Mouse (Mus musculus): ENCODE results near the gene Tnfrsf1a.

The Tnfrsf1a gene

GRCm38 (mm10) chr6:125323547-125323946, 25.6 kb upstream of the Tnfrsf1a start:
- DNase-seq (ENCODE audit: low spot score in 2 of 2): no peak

- DNase-seq (ENCODE audit: low spot score in 2 of 2): no peak
Measured at GRCm38 (mm10) chr6:125325337-125325736, 23.8 kb upstream of the Tnfrsf1a start.

DNA sequence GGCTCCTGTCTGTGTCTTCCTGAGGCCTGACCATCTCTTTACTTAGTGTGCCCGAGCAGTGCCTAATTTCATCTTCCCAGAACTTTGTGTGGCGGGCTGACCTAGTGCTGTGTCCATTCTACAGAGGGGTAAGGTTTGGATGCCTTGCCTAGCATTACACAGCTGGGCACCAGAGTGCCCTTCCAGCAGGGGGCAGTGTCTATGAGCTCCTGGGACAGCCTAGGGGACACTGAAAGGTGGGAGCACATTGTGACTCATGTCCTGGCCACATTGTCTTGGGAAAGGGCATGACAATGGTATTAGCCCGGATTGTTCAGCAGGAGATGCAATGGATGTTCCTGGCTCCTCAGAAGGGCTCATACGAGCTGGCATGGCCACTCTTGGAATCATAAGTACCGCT, 20.9 kb upstream of the Tnfrsf1a start:
- DNase-seq (ENCODE audit: low spot score in 2 of 2): no peak

DNA sequence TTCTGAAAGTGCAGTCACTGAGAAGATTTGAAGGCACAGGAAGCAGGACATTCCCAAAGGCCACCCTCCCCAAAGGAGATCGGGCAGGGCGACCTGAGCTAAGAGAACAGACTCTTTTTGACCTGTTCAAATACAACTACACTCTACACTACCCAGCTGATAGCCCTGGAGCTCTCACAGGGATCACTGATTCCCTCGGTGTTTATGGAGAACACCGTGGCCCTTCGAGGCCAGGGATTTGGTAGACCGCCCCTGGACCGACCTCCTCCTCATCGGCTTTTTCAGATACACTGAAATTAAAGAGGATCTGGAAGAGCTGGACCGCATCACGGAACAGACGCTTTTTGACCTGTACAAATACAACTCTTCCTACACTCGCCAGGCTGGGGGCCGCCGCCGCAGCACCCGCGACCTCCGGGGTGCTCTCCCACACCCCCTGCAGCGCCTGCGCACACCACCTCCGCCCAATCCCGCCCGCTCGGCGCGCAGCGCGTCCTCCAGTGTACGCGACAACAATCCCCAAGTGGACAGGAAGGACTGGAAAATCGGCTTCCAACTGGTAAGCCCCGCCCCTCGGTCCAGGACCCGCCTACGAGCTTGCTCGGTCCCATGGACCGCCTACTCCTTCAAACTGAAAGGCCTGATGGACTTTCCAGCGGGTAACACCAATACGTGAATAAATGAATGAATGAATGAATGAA, 18.4 kb upstream of the Tnfrsf1a start:
- DNase-seq (ENCODE audit: low spot score in 2 of 2): peak in 1 of 2 experiments; percentile 39

- DNase-seq (ENCODE audit: low spot score in 2 of 2): no peak
Measured at GRCm38 (mm10) chr6:125333112-125333899, 15.9 kb upstream of the Tnfrsf1a start.

DNA sequence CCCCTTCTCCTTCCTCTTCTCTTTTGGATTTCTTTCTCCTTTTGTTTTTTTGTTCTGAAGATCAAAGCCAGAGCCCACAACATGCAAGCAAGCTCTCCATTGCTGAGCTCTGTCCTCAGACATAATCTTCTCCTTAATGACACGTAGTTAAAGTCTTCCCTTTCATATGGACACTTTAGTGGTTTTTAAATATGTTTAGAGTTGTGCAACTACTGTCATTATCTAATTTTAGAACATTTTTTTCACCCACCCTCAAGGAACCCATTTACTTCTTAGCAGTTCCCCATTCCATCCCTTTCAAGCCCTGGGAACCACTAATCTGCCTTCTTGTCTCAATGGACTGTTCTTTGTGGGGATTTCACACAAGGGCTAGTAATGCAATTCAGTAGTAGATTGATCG, 14.8 kb upstream of the Tnfrsf1a start:
- DNase-seq (ENCODE audit: low spot score in 2 of 2): no peak

DNA sequence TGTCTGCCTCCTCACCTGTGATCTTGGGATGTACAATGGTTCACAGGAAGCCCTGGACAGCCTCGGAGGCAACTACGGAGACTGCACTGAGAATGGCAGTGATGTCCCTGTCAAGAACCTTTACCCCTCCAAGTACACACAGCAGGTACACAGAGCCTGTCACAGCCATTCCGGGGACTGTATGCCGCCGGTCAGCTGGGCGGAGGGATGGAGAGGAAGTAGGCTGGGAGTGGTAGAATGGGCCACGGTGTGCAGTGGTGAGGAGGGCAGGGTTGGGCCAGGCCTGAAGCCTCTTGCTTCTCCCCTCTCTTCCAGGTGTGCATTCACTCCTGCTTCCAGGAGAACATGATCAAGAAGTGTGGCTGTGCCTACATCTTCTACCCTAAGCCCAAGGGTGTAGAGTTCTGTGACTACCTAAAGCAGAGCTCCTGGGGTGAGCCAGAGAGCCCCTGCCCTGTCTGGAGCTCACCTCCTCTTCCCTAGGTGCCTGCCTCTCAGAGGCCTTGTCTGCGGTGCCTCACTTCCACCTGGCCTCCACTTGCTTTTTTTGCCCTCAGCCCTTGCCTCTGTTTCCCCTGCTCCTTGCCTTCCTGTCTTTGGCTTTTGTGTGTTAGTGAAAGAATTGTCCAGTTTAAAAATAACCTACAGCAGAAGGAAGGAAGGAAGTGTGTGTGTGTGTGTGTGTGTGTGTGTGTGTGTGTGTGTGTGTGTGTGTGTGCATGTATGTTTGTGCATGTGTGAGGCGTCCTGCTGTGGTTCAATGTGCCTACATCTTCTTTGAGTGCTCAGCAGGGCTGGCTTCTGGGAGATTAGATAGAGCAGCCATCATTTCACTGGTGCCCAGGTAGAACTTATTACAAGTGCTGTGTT, 10.1 kb upstream of the Tnfrsf1a start:
- no peak for DNase-seq (ENCODE audit: low spot score in 2 of 2)

- no peak for DNase-seq (ENCODE audit: low spot score in 2 of 2)
Measured at GRCm38 (mm10) chr6:125340244-125340643, 8.9 kb upstream of the Tnfrsf1a start.

DNA sequence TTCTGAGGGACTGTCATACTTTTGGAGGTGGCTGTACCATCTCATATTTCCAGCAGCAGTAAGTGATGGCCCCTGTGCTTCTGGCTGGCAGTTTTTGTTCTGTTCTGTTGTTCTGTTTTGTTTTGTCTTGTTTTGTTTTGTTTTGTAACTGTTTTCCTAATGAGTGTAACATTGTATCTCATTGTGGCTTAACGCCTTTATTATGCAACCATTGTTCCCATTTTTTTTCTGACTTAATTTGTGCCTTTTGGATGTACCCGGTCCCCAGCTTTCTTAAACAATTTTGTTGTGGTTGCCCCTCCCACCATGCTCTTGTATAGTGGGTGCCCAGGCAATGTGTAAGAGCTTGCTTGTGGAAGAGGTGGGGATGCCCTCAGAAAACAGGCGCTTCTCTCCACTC, 7.0 kb upstream of the Tnfrsf1a start:
- no peak for DNase-seq (ENCODE audit: low spot score in 2 of 2)

GRCm38 (mm10) chr6:125344084-125344483, 5.1 kb upstream of the Tnfrsf1a start:
- DNase-seq (ENCODE audit: low spot score in 2 of 2): no peak

DNA sequence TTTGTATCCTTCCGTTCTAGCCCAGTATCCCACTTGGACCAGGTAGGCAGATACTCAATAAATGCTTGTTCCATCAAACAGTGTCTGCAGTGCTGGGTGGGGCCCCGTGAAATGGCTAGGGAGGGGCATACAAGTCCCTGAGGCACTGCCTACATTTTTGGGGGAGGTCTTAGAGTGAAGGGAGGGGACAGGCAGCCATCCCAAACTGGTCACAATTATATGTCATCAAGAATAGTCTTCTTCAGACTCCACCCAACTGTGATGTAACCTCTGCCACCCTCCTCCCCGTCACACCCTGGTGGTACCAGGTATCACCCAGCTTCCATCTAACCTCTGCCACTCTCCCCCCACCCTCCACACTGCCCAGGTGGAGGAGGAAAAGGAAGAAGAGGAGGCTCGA, 4.3 kb upstream of the Tnfrsf1a start:
- no peak for DNase-seq (ENCODE audit: low spot score in 2 of 2)

GRCm38 (mm10) chr6:125345625-125346024, 3.5 kb upstream of the Tnfrsf1a start:
- no peak for DNase-seq (ENCODE audit: low spot score in 2 of 2)

- no peak for DNase-seq (ENCODE audit: low spot score in 2 of 2)
Measured at GRCm38 (mm10) chr6:125346029-125346428, 3.1 kb upstream of the Tnfrsf1a start.

GRCm38 (mm10) chr6:125349575-125350230, 541 bp downstream of the Tnfrsf1a start:
- no peak for DNase-seq (ENCODE audit: low spot score in 2 of 2)

GRCm38 (mm10) chr6:125350231-125350994, 1.3 kb downstream of the Tnfrsf1a start:
- no peak for DNase-seq (ENCODE audit: low spot score in 2 of 2)

- no peak for DNase-seq (ENCODE audit: low spot score in 2 of 2)
Measured at GRCm38 (mm10) chr6:125350995-125351324, 1.8 kb downstream of the Tnfrsf1a start.

GRCm38 (mm10) chr6:125351368-125352045, 2.3 kb downstream of the Tnfrsf1a start:
- DNase-seq (ENCODE audit: low spot score in 2 of 2): no peak

DNA sequence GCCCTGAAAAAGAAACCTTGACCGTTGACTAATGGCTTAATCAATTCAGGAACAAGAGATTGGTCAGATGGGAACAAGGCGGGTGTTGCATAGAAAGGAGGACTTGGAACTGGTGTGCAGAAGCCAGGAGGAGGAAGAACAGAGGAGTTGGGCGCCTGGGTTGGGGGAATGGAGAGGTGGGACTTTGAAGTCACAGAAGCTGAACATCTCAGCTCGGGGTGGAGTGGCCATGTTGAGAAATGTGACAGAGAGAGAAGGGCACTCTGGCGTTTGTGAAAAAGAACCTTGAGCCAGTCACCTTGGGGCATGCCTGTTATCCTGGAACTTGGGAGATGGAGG, 2.9 kb downstream of the Tnfrsf1a start:
- no peak for DNase-seq (ENCODE audit: low spot score in 2 of 2)

GRCm38 (mm10) chr6:125352811-125353210, 3.6 kb downstream of the Tnfrsf1a start:
- DNase-seq (ENCODE audit: low spot score in 2 of 2): no peak

GRCm38 (mm10) chr6:125353221-125353620, 4.1 kb downstream of the Tnfrsf1a start:
- no peak for DNase-seq (ENCODE audit: low spot score in 2 of 2)

DNA sequence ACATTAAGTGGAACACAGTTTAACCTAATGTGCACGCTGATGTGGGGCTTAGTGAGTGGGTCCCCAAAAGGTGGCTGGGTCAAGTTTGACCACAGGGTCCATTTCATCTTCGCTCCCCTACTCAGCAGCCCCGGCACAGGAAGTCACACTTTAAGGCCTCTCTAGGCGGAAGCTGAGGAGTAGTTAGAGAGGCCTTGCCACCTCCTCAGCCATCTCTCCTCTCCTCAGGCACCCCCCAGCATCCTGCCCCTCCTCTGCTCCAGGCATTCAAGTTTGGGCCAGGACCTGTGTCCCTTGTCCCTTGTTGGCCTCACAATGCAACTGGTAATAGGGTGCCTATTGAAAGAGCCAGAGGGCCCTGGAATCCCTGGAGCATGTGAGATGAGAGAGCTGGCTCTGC, 4.5 kb downstream of the Tnfrsf1a start:
- DNase-seq (ENCODE audit: low spot score in 2 of 2): no peak

Data from spleen, postnatal 14 days (tissue).